Mouse (Mus musculus): ENCODE measurements around the gene Dhx58.

Gene Dhx58

DNA sequence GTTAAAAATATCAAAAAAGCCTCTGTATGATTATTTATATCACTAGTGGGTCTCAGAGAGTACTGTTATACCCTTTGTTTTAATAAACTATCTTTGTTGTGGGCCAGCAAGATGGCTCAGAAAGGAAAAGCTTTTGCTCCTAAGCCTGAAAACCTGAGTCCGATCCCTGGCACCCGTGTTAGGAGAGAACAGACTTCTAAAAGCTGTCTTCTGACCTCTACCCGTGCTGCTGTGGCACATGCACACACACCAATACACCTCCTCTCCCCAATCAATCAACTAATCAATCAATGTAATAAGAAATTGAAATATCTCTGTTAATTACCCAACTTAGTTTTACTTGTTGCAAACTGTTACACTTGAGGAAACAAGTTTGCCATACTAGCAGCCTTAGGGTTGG, 3.4 kb downstream of the Dhx58 start:
- DNase-seq = no peak

DNA sequence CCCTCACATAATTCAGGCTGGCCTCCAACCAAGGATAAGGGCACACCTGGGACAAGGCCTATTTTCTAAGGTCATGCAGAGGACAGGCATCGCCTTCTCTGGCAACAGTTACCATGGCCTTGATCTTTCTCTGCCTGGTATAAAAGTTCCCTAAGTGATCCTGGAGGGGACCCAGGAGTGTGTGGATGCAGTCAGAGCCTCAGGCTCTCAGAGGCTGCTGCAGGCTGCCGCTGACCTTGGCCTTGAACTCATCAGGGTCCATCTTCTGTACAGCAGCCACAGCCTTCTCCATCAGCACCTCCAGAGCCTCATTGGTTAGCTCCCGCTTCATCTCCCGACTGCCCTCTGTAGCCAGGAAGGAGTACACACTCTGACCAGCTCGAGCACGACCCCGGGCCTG, 6.2 kb downstream of the Dhx58 start:
- DNase-seq = no peak

DNA sequence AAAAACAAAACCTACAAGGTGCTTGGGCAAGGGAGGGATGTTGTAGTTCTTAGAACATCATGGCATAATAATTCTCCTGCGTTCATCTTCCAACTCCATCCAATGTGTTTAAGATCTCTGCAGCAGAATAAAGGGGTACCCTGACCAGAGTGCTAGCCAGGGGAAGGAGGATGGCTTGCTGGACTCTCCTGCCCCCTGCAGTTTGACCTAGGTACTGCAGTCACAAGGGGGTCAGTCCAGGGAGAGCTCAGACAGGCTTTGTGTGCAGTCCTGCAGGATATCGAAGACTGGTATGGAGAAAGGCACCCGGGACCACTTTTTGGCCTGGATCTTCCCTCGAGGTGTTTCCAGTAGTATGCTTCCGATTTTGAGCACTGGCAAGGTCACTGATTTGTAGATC, 9.1 kb downstream of the Dhx58 start:
- DNase-seq = peak; percentile 94 to 96

DNA sequence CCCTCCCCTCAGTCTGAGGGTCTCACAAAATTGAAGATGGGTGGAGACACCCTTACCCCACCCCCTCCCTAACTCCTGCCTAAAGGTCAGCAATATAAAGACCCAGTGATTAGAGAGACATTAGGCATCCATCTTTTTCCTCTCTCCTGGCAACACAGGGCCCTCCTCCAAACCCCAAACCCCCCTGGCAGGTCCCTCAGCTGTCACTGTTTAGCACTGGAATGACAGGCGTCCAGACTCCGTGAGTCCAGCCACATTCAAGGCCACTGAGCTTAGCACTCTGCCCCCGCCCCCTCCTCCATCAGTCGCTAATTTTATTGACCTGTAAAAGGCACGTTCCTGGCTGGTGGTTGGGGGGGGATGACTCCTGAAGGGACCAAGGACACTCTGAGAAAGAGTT, 10.9 kb downstream of the Dhx58 start:
- no peak for DNase-seq

DNA sequence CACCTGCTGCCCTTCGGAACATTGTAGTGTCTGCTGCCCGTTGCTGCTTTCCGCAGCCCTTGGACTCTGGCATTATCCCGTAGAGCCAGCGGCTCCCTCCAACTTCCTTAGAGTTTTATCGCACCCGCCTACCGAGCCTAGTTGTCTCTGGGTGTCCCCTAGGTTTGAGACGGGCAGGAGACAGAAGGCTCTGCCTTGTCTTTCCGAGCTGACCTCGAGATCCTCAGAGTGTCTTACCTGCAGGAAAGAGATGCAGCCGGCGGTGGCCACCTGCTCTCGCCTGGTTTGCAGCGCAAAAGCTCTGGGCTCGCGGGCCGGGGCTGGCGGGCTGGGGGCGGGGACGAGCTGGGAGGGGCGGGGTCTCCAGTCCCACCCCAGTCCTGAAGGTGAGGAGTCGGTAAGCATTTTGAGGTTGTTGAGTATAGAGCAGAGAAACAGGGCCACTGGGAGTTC, 11.9 kb downstream of the Dhx58 start, which contains the start of gene Zfp385c:
Gene Zfp385c, minus strand, starts transcription at position 292 of the 453 bp plus-strand sequence.
- no peak for DNase-seq

DNA sequence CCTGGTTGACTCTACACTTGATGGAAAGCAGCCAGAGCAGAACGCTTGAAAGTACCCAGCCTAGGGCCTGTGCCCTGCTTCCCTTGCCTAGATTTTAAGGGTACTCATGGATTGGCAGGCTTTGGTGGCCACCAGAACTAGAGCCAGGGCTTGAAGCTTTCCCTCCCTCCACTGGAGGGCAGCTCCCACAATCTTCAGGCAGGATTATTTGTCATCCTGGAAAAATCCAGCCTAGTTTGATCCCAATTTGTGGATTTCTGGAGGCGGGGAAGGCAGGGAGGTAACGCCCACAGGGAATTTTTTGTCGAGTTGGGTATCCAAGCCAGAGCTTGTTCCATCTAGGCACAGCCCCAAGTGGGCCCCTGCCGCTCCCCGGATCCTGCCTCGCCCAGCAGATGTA, 13.7 kb downstream of the Dhx58 start:
- DNase-seq = no peak

DNA sequence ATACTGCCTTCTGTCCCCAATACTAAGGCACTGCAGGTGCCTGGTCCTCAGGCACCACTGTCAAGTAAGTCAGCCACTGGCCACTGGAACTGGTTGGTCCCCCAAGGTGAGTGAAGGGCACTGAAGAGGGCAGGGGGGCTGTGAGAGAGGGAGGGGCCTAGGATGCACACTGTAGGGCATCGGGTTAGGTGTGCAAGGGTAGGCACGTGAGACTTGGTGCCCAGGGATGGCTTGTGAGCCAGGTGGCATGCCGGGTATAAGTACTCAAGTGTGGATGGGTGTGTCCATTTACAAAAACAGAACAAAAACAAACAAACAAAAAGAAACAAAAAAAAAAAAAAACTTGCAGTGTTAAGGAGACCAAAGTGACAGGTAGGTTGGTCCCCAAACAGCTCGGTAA, 15.6 kb downstream of the Dhx58 start:
- no peak for DNase-seq

DNA sequence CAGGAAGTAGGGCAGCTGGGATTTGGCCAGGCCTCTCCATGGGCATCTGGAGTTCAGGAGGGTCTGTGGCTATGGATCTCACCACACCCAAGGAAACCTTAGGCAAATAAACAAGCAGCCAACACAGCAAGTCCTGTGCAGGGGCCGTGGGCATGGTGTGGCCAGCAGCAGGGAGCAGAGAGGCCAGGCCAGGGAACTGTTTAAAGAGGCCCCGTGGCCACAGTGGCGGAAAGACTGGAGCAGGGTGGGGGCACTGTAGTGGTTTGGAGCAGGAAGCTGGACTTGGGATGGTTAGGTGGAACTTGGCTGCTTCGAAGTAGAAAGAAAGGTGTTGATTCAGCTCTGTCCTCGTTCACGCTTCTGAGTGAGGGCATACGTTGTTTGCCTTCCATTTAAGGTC, 16.8 kb downstream of the Dhx58 start:
- no peak for DNase-seq

DNA sequence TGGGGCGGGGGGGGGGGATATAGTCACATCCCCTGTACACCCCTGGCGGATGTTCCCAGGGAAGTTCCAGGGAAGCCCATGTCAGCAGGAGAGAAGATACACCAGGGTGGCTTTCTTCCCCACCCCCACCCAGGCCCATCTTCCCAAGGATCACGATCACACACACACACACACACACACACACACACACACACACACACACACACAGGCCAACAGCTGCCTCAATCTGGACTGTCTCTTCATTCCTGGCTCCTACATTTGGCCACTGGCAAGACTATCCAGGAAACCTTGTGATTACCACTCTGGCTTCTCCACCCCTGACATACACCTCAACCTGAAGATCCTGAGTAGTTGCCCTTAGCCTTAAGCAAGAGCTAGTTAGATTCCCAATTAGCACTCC, 18.7 kb downstream of the Dhx58 start:
- no peak for DNase-seq

DNA sequence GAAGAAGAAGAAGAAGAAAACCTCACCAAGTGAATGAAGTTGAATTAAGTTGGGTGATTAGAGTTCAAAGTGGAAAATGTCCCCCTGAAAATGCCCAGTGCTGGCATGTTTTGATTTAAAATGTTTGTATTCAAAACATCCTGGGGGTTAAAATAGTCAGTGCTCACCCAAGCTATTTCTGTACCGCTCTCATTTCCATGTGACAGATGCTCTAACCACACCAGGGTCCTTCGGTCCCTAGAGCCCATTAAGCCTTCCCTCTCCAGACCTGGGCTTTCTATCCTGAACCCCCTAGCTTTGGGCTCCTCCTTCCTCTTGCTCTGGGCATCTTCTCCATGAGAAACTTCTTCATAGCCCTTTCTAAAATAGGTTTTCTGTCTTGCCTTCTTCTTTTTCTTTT, 20.0 kb downstream of the Dhx58 start:
- no peak for DNase-seq

DNA sequence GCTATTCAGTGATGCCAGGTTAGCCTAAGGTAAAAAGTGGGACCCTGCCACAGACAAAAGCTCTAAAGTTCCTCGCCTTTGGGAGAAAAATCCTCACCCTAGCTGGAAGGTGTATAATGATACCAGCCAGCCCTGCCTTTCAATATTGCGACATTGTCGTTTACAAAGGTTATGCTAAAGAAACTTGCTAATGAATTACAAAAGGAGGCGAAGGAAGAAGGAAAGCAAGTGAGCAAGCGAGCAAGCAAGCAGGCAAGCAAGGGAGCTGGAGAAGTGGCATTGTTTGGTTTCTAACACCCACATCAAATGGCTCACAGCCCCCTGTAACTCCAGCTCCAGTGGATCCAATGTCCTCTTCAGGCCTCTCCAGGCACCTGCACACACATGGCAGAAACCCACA, 21.5 kb downstream of the Dhx58 start:
- DNase-seq = no peak

DNA sequence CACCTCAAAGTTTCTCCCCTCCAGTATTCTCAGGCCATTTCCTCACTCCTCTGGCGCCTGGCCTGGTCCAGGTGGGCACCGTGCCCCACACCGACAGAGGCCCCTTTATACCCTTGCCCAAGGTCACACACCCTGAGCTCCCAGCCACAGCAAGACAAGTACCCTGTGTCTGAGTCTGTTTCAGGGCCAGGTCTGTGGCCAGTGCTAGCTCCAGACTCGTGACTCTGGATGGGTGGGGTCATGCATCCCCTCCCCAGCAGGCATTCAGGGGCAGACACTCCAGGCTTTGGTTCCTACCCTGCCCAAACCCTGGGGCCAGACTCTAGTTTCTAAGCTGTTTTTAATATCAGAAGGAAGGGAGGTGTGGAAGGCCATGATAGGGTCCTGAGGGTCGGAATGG, 22.2 kb downstream of the Dhx58 start:
- DNase-seq = no peak

DNA sequence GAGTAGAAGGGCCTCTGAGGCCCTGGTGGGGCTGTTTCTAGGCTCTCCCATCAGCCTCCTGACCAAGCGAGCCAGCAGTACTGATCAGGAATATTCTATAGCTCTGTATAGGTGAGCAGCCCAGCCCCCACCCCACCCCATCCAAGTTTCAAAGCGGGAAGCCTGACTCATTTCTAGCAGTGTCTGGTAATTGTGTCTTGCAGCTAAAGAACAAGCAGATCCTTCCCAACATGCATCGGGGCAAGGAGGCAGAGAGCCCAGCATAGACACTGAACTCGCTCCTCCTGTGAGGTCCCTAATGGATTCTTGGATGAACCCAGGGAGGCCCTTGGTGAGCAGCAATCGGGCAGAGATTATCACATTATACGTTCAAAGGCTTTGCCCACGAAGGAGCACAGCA, 26.3 kb downstream of the Dhx58 start:
- DNase-seq = no peak

DNA sequence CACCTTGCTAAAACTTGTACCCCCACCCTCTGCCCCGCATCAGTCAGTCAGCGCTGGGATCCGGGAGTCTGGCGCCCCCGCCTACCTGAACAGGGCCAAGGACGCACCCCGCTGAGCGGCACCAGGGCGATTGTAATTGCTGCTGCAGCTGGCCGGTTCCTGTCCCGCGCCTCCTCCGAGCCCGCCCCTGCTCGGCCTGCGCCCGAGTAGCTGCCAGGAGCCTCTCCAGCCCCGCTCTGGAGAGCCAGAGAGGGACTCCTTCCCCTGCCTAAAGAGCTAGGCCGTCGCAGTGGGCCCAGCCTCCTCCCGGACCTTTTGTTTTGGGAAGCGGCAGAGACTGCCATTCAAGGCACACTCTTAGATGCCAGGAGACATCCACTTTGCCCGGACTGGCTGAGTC, 30.9 kb downstream of the Dhx58 start:
- peak; percentile 61 to 73 for DNase-seq

DNA sequence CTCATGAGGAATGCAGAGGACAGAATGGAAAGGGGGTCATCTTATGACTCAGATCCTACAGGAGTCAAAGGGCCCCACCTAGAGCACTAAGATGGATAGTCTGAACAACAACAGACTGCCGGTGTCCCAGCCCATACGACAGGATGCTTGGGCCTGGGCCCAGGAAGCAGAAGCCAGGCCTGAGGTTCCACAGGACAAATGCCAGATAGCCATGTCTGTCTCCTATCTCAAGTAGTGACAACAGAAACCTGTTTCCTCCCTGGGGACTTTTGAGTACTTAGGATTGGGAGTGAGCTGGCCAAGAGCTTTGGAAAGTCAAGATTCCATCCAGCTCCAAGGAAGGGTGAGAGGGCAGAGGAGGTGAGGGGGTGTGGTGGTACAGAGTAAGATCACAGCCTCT, 32.1 kb downstream of the Dhx58 start:
- peak; percentile 68 to 72 for DNase-seq

DNA sequence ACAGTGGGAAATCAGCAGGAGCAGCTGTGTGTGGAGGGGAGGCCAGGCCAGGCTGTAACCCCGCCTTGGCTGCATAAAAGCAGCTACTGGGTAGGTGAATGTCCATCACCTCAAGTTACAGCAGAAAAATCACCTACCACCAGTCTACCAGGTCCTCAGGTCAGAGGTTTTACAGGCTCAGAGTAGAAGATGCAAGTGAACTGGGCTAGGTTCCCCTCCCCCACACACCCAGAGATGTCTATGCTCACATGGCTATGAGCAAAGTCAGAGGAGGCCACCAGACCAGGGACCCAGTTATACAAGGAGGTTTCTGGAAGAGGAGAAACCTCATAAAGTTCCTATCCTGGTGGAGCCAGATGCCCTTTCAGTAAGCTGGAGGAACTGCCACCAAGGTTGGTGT, 33.0 kb downstream of the Dhx58 start:
- DNase-seq = no peak

DNA sequence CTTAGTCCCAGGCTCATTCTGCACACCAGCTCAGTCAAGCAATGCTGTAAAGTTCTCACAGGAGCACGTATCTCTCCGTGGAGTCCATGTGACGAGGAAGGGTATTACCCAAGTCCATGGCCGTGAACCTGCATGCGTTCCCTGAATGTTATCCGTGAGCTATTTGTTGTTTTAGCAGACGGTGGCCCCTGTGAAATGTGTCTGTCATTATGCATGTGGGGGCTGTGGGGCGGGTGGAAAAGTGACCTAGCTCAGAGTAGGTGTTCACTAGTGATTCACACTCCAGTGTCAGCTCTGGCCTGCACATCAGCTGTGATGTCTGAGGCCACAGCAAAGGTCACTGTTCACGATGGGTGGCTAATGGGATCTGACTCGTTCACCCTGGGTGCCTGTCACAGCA, 44.3 kb downstream of the Dhx58 start:
- DNase-seq = no peak

DNA sequence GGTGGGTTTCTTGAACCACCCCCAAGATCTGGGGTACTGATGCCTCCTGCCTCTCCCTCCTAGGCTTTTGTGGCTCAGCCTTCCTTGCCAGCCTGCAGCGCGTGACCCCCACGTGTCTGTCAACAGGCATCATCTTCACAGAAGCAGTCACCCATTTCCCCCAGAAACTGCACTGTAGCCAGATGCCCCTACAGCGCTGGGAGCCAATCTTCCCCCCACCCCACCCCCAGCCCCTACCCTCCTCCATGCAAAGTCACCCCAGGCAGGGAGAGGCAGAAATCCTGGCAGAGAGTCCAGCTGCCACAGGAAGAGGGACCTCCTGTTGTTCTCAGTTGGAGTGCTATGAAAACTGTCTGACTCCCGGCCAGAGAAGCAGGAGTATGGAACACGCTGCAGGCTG, 47.6 kb downstream of the Dhx58 start:
- peak; percentile 84 to 88 for DNase-seq

DNA sequence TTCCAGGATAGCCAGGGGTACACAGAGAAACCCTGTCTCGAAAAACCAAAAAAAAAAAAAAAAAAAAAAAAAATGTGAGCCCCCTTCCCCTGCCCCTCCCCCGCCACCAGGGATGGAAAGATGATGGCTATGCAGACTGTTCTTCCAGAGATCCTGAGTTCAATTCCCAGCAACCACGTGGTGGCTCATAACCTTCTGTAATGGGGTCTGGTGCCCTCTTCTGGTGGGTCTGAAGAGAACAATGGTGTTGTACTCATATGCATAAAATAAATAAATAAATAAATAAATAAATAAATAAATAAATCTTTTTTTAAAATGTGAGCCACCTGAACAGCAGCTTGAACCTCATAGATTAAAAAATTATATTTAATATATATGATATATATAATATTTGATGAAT, 48.5 kb downstream of the Dhx58 start:
- DNase-seq = peak in 1 of 2 experiments; percentile 34

DNA sequence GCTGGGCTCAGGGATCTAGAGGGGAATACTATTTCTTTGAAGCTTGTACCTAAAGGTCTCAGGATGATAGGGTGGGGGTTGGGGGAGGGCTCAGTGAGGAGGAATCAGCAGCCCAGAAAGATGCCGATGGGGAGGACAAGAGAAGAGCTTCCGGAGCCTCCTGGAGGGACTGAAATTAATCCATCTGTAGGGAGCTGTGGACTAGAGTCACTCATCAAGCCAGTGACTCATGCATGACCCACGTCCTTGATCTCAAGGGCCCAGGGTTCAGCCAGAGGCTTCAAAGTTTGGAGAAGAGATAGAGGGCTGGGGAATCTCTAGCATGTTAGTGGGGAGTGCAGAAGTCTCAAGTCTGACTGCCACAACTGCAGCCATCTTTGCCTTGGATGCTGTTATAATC, 52.3 kb downstream of the Dhx58 start:
- no peak for DNase-seq

DNA sequence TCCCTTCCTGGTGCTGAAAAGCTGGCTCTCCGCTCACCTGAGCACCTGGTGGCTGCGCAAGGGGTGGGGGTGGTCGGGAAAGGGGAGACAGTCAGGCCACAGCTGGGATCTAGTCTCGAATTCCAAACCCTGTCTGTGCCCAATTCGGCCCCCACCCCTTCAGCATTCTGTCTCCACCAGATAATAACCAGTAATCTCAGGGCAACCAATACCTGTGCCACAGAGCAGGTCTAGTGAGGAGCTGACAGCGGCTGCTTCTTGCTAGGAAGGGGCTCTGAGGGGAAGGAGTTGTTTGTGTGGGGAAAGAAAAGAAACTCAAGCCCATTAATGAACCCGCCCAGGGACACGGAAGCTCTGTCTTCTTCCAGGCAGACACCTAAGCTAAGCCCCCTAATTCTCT, 52.9 kb downstream of the Dhx58 start:
- no peak for DNase-seq

DNA sequence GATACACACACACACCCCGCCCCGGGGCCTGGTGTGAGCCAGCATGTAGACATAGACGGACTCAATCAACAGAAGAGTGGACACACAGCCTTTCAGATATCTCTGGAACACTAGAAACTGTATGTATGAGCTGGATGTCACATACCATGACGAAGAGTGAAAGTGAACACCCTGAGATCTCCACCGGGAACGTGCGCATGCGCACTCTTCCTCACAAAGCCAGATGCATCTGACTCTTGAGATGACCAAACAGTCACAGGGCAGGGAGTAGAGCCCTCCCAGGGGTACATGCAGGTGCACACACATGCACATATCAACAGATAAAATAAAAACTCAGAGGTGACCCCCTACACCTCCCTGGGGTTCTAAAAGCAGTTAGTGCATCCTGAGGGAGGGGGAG, 55.7 kb downstream of the Dhx58 start:
- no peak for DNase-seq

DNA sequence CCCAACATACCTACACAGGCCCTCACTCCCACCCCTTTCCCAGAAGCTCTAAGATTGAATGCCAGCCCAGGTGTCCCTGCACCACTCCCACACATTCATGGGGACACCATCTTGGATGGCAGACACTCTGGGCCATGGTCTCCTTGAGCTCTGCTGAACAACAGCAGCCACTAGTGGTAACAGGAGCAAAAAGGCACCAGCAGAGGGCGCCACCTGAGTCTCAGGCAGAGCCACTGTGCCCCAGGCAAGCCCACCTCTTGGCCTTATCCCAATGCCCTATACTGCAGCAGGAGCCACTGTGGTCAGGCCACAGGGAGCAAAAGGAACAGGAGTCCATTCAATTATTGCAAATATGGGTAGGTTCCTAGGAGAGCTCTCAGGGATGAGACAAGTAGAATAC, 57.8 kb downstream of the Dhx58 start:
- peak; percentile 79 to 85 for DNase-seq
